In the genomic region with DNA sequence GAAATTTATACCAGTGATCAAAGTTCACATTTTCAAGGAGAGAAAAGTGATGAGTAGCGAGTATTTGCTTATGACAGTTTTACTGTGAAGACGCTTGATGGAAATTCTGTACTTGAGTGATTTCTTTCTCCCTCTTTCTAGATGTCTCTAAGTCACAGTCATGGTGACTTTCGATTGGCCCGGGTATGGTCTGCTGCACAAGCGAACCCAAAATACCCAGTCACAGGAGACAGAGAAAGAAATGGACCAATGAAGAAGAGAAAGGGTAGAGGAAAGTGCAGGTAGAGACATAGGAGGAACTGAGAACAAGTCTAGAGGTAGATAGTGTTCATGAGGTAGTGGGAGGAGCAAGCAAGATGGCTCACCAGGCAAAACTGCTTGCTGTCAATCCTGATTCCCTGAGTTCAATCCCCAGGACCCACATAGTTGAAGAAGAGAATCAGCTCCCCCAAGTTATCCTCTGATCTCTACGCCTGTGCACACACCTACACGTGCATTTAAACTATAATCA, we compare ENCODE assay signal across 13 mouse cellular contexts.
"Had no signal": no experiment of that assay in that cellular context is flagged by ENCODE, and none has a peak within 500 bp of the region (broad histone marks: within the 10 kb centered on the region; RNA-seq: fewer than 3 reads in every experiment).

No protein-coding gene starts in this region.

- DNase-seq: liver, embryonic 13.5 days; liver, postnatal 0 days; lung, adult 2 months; lung, postnatal 14 days; lung, postnatal 36 days; retina, postnatal 1 day; right cerebral cortex, postnatal 14 days; thymus, adult 18-20 months; thymus, postnatal 14 days; thymus, postnatal 36 days had no signal

- ATAC-seq: liver, postnatal 0 days; lung, postnatal 0 days; midbrain, embryonic 13.5 days; midbrain, embryonic 15.5 days had no signal
